Mouse (Mus musculus) mature B cell (primary cell): ENCODE data around the gene Pcf11.

Experiments
- in situ Hi-C: fragments of 300-500 bp; cut with MboI; formaldehyde crosslinking; loops from 2 replicates; pipeline ENCODE4 v1.14.3; 2019

The Pcf11 gene

DNA sequence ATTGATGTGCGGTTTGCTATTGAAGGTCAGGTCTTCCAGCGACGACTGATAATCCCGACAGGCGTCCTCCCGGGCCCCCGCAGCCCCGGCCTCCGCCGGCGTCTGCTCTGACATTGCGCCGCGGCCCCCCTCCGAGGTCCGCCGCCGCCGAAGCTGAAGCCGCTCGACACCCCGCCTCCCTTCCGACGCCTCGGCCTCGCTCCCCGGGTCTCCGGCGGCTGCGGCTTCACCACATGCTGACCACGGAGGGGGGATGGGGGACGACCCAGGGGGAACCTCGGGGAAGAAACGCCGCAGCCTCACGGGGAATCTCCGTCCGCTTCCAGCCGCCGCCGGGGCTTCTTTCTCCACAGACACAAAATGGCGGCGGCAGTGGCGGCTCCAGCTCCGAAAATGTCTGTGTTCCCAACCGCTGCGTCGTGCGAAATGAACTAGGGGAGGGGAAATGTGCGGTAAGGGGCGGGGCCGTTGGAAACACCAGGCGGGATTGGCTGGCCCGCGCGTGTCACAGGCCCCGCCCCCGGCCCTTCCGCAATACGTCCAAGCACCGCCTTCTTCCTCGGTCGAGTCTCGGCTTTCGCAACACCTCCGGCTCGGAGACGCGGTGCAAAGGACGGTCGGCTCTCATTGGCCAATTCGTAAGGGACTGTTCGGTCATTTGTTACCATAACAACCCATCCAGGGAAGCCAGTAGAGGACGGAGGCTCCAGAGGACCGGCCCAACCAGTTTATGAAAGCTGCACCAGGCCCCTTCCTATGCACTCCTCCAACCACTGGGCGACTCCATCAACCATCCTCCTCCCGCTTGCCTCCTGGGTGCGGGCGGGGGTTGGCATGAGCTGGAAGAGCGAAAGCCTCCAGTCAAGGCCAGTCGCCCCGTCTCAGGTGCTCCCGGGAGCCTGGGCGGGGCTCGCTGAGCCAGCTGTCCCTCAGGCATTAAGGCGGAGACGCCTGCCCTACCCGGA lies at the start of gene Pcf11:
Gene Pcf11 (minus strand): TSS at position 428 of the 965 bp plus-strand sequence.
- in situ Hi-C loops: no loop called here

DNA sequence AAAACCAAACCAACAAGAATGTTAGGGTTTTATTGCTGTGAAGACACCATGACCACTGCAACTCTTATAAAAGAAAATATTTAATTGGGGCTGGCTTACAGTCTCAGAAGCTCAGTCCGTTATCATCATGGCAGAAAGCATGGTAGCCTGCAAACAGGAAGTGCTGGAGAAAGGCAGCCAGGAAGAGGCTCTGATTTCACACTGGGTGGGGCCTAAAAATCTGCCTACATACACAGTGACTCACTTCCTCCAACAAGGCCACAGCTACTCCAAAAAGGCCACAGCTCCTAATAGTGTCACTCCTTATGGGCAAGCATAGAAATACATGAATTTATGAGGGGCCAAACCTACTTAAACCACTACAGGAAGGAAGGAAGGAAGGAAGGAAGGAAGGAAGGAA lies 45.3 kb upstream of the Pcf11 start:
- in situ Hi-C loops: no loop called here

DNA sequence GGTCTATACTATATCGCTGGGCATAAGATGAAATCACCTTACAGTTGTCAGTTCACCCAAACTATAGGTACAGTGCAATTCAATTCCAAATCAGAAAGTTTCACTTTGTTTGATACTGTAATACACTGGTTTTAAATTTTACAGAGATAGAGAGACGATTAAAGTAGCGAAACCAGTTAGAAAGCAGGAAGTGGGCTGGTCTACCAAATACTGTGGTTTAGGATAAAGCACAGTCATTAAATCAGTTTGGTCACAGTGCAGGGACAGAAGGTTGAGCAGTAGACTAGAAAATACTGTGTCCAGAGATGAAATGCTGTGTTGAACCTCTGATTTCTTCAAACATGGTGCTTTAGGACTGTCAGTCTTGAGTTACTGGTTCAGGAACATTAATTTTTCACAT lies 41.9 kb upstream of the Pcf11 start:
- in situ Hi-C loops: no loop called here

DNA sequence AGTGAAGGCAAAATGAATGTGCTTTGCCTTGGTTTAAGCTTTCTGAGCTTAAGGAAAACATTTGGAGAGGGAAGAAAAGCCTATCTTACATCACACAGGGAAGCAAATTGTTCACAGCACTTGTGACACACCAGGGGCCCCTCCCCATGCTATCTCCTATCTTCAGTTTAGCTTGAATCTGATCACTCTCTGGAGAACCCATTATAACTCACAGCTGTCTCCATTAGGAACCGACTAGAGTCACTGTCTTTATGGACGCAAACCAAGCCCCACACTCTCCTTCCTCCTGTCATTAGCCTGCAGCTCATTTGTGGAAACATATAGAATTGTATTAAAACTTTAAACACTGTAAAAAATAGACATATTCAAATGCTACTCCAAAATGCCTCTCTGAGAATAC lies 39.8 kb upstream of the Pcf11 start:
- in situ Hi-C loops: no loop called here

DNA sequence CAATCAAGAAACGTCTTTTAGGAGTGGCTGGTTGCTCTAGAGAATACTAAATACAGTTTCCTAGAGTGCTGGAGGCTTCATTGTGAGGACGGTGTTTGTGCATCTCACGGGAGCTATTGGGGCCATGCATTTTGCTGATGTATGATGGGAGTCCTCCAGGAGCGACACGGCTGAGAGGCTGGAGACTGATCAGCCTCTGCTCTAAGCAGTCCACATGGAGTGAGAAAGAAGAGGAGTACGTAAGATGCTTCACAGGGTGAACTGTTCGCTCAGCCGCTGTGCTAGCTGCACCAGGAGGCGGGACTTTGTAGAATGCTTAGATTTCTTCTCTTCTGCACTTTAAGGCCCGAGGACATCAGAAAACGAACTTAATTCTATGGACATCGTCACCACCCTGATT lies 37.0 kb upstream of the Pcf11 start:
- in situ Hi-C loops: no loop called here

DNA sequence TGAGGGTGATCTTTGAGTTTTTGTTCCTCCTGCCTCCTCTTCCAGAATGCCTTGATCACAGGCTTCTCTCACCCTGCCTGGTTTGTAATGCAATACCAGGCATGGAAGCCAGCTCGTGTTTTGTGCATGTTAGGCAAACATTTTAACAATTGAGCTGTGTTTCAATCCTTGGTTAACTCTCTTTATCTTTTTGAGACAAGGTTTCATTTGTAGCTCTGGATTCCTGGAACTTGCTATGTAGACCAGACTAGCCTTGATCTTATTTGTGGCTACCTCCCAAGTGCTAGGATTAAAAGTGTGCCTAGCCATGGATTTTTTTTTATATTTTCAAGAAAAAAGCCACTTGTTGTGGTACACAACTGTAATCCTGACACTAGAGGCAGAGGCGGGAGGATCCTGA lies 35.8 kb upstream of the Pcf11 start:
- in situ Hi-C loops: no loop called here

DNA sequence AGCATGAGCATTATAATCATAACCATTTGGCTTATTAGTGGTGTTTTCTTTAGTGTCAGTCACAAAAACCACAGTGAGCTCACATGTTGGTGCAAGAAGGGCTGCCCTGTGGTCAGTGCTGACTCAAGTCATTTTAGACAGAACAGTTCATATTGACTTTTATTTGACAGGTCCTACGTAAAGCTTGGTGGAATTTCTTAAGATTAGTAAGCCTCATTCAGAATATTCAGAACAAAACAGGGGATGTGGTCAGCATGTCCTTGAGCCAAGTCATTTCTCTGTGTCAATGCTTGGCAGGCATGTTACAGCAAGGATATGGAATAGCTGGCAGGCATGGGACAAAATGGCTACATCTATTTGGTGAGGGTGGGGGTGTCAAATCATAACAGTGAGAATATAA lies 33.9 kb upstream of the Pcf11 start:
- in situ Hi-C loops: no loop called here

DNA sequence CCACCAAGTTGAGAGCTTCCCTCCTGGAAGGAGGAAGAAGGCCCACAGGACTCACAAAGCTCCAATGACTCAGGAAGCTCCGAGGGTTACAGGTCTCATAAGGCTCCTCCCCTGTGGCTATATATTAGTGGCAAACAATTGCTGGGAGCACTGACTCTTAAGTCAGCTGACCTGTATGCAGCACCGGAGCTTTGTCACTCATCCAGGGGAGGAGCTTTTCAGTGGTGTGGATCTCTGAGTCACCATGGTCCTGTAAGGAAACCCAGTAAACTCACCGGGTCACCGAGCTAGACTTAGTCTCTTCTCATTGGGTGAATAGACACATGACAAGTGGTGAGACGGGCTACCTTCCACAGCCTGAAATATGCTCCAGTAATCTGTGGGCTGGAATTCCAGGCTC lies 29.0 kb upstream of the Pcf11 start:
- in situ Hi-C loops: no loop called here

DNA sequence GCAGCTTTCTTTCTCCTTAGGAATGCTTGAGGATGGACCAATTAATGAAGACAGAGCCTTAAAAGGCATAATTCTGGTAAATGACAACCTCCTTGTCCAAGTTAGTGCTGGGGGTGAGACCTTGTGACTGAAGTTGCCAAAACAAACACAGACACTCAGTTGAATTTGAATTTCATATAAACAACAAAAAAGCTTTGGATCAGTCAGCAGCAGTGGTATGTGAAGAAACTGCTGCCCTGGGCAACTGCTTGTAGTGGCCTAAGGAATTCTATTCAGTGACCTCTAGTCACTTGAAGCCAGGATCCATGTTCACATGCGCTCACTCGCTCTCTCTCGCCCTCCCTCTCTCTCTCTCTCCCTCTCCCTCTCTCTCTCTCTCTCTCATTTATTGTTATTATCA lies 26.7 kb upstream of the Pcf11 start:
- in situ Hi-C loops: no loop called here

DNA sequence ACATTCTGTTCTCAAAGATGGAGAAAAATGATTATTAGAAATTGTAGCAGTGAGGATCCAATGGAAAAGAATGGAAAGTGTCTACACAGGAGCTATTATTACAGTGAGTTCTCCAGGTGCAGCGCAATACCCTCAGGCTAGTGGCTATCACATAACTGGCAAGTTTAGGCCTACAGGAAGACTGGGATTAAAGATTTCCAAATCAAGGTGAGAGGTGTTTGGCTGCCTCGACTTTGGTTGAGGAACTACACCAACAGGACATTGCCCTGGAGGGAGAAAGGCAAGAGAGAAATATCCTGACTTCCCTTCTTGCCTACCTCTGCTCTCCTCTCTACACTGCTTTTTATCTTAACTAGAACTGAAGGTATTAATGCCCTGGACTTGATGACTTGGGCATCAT lies 19.4 kb upstream of the Pcf11 start:
- in situ Hi-C loops: no loop called here

DNA sequence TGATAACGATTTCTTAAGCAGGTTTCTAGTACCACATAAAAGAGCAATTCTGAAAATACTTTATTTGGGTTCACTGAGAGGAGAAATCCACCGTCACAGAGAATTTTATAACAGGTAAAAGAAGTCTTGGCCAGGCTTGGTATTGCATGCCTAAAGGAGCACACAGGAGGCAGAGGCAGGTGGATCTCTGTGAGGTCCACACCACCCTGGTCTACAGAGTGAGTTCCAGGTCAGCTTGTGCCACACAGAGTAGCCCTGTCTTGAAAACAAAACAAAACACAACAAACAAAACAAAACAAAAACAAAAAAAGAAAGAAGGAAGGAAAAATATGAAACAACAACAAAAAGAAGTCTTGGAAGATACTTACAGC lies 18.6 kb upstream of the Pcf11 start:
- in situ Hi-C loops: no loop called here

DNA sequence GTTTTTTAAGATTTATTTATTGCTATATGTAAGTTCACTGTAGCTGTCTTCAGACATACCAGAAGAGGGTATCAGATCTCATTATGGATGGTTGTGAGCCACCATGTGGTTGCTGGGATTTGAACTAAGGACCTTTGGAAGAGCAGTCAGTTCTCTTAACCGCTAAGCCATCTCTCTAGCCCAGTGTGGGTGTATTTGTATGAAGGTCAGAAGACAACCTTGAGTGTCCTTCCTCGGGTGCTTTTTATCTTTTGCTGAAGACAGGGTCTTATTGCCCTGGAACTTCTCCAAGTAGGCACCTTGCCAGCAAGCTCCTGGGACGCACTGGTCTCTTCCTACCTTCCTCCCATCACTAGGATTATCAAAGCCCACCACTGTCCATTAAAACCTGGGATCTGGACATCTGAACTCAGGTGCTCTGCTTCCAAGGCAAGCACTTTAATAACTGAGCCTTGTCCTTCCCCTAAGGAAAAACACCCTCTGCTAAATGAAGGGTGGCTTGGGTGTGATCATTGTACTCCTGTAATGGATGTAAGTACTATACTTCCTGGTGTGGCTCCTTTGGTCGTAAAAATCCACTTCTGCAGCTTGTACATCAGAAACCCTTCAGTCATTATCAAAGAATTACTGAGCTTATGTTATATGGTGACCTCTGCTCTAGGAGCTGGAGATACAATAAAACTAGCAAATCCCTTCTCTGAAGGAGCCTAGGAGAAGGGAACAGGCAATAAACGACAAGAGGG lies 18.0 kb upstream of the Pcf11 start:
- in situ Hi-C loops: no loop called here

DNA sequence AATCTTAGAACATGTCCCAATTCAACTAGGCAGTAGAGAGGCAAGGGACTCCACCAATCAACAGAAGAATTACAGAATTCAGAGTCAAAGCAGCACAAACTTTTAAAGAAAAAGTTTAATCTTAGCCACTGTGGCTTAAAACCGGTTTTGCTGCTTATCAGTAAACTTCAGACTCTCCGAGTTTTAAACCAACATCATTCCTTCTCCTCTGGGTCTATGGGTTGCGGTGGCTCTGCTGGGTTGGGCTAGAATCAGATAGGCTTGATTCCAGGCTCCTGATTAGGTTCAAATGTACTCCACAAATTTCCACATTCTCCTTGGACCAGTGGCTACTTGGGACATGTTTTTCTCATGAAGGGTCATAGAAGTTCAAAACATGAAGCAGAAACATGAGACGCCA lies 7.6 kb upstream of the Pcf11 start:
- in situ Hi-C loops: no loop called here

DNA sequence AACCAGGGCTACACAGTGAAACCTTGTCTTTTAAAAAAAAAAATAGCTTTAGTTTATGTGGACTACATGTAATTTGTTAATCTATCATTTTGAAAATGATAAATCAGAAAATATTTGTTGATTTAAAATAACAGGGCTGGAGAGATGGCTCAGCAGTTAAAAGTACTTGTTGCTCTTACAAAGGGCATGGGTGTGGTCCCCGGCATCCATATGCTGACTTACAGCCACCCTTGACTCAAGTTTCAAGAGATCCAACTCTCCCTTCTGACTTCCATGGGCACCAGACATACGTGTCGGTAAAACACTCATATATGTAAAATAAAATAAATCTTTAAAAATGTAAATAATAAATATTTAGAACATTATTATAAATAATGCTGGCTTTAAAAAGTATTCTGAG lies 5.4 kb upstream of the Pcf11 start:
- in situ Hi-C loops: no loop called here

DNA sequence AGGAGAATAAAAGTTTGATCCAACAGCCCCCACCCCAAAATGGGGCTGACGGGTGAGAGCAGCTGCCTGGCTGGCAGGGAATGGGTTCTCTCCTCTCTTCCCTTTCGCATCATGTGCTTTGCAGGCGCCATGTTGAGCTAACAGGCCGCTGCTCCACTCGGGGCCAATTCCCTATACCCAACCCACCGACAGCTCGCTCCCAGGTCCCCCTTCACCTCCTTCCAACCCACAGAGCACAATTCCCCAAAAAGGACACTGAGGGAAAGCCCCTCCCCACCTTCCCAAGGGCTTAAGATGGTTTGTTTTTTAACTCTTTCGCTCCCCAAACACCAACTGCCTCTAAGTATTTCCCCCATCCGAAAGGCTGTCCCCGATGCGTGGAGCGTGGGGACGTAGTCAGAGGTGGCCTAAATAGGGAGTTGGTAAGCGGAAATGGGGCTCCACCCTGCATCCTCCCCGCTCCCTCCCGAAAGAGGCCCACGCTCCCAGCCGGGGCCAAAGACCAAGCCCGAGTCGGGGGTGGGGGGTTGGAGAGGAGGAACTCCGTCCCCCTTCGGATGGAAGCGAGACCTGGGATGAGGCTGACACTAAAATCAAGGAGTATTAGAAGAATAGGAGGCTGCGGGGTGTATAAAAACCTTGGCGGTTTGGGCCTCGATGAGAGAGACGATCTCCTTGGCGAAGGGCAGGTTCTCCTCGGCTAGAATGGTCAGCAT lies 785 bp downstream of the Pcf11 start:
- in situ Hi-C loops: no loop called here

DNA sequence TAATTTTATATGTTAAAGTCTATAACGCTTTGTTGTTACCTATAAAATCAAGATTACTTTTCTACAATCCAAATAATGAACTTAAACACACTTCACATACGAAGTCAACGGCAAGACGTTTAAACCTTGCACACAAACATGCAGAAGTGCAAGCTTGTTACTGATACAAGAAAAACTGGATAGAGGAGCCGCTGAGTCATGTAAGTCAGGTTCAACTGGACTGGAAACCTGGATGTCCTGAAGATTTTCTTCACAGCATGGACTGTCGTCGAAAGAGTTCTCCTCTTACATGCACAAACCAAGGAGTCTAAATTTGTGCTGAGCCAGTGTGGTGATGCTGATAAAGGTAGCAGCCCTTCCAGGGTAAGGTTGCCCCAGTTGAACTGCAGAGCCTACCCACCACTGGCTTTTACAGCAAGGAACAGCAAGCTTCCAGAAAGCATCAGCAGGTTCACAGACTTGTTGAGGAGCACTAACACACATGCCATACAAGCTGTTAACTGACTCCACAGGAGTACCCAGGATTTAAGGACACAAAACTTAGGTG lies 3.4 kb downstream of the Pcf11 start:
- in situ Hi-C loops: no loop called here

DNA sequence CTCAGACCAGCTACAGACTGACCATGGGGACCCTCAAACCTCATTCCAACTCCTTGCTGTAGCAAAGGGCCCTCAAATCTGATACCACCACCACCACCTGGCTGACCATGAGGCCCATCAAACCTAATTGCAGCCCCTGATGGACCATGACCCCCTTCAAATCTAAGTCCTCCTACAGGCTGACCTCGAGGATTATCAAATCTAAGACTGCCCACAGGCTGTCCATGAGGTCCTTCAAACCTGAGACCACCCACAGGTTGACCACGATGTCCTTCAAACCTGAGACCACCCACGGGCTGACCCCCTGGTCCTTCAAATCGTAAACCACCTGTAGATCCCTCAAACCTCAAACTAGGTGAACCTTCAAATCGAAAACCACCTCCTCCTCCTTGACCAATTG lies 11.7 kb downstream of the Pcf11 start:
- in situ Hi-C loops: no loop called here

DNA sequence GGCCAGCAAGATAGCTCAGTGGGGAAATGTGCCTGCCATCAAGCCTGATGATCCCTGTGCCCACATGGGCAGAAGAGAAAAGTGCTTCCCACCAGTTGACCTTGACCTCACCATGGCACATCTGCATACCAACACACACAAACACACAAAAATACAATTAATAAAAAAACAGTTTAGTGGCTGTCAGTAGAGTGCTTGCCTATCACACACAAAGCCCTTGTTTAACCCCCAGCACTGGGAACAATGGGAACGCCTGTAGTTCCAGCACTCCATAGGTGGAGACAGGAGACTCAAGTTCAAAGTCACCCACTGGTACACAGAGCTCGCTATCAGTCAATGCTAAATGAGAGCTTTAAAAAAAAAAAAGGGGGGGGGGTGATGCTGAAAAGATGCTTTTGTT lies 13.3 kb downstream of the Pcf11 start:
- in situ Hi-C loops: no loop called here

DNA sequence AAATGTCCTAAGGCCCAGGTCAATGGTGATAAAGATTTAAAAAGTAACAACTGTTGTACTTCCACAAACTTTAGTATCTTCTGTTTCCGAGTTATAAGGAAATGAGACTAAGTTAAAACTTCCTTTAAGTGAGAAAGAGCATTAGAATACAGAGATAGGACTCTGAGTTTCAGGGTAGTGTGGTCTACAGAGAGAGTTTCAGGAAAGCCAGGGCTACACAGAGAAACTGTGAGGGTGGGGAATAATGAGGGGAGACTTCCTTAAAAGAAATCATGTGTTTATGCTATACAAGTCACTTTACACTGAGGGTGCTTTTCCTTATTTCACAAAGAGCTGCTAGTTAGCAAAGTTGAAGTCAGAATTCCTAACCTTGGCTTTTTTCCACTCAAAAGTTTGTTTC lies 16.4 kb downstream of the Pcf11 start:
- in situ Hi-C loops: no loop called here

DNA sequence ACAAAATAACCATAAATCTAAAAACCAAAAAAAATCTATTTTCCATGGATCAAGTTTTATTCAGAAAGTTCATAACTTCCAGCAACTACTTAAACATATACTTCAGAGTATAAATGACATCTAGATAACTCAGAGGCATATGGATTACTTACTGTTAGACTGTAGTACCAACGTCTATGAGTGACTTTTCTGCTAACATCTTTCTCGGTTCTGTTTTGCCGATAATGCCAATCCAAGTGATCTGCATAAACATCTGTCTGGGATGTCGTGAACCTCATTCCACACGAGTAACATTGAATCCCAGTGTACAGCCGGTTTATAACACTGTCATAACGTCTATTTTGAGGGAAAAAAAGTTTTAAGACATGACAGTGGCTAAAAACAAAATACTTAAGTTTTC lies 21.9 kb downstream of the Pcf11 start:
- in situ Hi-C loops: no loop called here

DNA sequence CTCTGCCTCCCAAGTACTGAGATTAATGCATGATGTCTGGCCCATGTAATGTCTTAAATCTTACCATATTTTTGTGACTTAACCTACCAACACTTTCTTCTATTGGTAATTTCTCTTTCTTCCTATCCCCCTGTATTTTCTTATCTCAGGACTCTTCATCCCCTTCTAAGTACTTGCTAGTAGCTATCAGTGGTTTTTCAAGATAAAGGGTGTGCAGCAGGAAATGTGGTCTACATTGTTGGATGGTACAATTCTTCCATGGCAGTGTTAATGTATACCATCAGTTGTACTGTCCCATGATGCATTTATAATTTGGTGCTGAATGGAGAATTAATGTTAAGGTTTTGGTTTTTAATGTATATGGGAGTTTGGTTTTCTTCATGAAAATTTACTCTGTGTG lies 27.4 kb downstream of the Pcf11 start:
- in situ Hi-C loops: no loop called here

DNA sequence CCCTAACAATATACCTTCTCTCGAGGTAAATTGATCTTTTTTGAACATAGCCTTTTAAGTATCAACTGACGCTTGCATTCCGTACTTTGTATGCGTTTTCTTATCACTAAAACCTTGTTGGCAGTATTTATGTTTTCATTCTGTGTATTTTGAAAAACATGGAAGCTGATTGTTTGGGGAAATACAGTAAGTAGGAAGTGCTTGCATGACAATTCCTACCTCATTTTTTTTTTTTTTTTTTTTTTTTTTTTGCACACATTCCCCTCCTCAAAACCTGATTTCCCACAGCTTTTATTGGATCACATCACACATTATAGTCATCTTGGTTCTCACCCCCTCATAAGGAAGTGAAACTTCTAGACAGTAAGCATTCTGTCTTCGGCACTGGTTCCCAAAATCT lies 31.7 kb downstream of the Pcf11 start:
- in situ Hi-C loops: loop anchor here (10.0 kb wide), 1 partner anchor 207 kb away; no protein-coding TSS in a partner anchor
